Mouse (Mus musculus): ENCODE data around the gene Sesn1. TPM values are rescaled to one million over a fixed set of nuclear protein-coding genes. Genes with fewer than 3 reads are reported as not detected.
A peak's percentile ranks its signal among the peaks of the same experiment; 100 is the strongest.

The Sesn1 gene
- 9.9 and 12.7 TPM in 2 replicates for polyA plus RNA-seq (2012; rRNA removed)

DNA sequence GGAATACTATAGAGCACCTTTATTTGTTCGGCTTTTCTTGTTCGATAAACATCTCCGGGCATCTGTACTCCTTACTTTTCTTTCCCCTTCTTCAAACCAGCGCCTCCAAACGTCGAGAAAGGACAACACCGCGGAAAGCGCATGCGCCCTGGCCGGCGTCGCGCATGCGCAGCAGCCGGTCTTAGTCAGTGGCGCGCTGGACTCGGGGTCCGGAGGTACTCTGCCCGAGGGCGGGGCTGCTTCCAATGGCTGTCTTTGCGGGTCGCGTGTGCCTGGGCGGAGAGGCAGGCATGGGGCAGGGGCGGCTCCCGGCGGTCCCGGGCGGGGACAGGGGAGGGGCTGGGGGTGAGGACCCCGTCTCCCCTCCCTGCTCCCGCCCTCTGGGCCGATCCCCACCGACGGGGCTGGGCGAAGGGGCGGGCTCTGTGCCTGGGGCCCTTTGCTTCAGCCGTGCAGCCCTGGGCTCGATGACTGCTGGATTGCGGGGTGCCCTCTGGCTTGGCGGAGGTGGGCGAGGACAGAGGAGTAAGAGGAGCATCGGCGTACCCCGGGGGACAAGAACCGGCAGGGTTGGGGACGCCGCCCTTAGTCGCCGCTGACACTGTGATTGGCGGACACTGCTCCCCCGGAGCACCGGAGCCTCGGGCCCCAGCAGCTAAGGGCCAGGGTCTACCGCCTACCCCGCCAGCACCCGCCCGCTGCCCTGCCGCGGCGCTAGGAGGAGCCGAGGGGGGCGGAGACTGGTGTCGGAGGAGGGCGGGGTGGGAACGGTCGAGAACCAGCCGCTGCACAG lies at the start of gene Sesn1, which contains the start of gene Cep57l1:
Gene Sesn1, plus strand, starts transcription at position 165 of the 793 bp plus-strand sequence.
Gene Cep57l1, minus strand, starts transcription at position 101 of the 793 bp plus-strand sequence.
- Histone ChIP-seq H3K4me3 (ENCODE audit: control insufficient read depth, low read depth, low read length) (peak within 1 kb of the TSS; percentile 81), H3K36me3 (ENCODE audit: control insufficient read depth, insufficient read depth, low read length) (no peaks in the 10 kb centered on the region; the same call in 1 of the 2 replicates), H3K27ac (ENCODE audit: control insufficient read depth, insufficient read depth, low read depth, low read length) (peak within 1 kb of the TSS; percentile 95), H3K27me3 (ENCODE audit: control insufficient read depth, insufficient read depth, low read length) (no peaks in the 10 kb centered on the region), H3K4me1 (ENCODE audit: control insufficient read depth, insufficient read depth, low read length) (peaks cover 7% of the 10 kb centered on the region)
- TF ChIP-seq CTCF (IDR thresholded peaks at IDR 0.05; ENCODE audit: control insufficient read depth, insufficient read depth, insufficient replicate concordance, low read depth, low read length) (no peak), POLR2A (IDR thresholded peaks at IDR 0.05; ENCODE audit: control insufficient read depth, low read depth, low read length) (peak; percentile 38)

GRCm38 (mm10) chr10:41760866-41761265 lies 48.9 kb upstream of the Sesn1 start:
- H3K27ac ChIP-seq (ENCODE audit: control insufficient read depth, insufficient read depth, low read depth, low read length) = no peak overlapping the region

DNA sequence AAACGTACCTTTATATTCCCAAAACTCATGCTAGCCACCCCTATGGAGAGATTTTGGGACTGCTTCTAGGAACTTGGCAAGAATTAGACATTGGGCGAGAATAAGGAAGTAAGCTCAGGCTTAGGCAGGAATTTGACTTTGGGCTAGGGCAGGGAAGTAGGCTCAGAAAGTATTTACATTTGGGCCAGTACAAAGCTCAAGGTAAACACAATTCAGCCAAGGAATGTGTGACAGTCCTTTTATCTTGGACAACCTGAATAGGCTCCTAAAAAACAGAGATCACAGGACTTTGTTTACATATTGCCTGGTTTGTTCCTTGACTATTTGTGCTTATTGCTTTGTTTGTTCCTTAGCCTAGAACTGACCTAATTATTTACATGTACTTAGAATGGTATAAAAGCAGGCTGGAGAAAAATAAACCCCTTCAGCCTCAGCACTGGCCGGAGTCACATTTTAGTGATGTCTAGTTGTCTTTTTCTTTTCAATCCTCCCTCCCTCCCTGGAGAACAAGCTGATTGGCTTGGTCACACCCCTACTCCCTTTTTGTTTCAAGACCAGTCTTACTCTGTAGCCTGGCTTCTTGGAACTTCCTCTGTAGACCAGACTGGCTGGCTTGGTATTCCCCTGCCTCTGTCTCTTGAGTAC lies 45.9 kb upstream of the Sesn1 start:
- Histone ChIP-seq H3K27ac (ENCODE audit: control insufficient read depth, insufficient read depth, low read depth, low read length) (no peak overlapping the region), H3K36me3 (ENCODE audit: control insufficient read depth, insufficient read depth, low read length) (no peaks in the 10 kb centered on the region)

More at GRCm38 (mm10) chr10:41760866-41761265, 48.9 kb upstream of the Sesn1 start:
- no peaks in the 10 kb centered on the region for H3K4me1 ChIP-seq (ENCODE audit: control insufficient read depth, insufficient read depth, low read length)
- H3K27me3 ChIP-seq (ENCODE audit: control insufficient read depth, insufficient read depth, low read length) = no peaks in the 10 kb centered on the region
- no peak overlapping the region for H3K4me3 ChIP-seq (ENCODE audit: control insufficient read depth, low read depth, low read length)
- TF ChIP-seq POLR2A (IDR thresholded peaks at IDR 0.05; ENCODE audit: control insufficient read depth, low read depth, low read length) (no peak), CTCF (IDR thresholded peaks at IDR 0.05; ENCODE audit: control insufficient read depth, insufficient read depth, insufficient replicate concordance, low read depth, low read length) (no peak)
- H3K36me3 ChIP-seq (ENCODE audit: control insufficient read depth, insufficient read depth, low read length) = no peaks in the 10 kb centered on the region

DNA sequence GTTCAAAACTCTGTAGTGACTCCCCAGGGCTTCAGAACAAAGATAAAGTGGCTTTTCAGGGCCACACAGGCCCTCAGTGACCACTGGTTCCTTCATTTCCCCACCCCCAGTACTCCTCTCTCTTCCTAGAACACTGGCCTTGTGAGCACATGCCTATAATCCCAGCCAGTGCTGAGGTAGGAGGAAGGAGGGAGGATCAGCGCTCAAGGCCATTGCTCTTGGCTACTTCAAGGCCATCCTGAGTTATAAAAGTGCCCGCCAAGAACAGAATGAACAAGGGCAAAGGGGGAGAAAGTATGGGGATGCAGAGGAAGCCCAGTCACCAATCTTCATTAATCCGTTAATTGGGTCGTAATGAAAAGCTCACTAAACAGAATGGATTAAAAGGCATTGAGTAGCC lies 44.1 kb upstream of the Sesn1 start:
- TF ChIP-seq CTCF (IDR thresholded peaks at IDR 0.05; ENCODE audit: control insufficient read depth, insufficient read depth, insufficient replicate concordance, low read depth, low read length) (no peak), POLR2A (IDR thresholded peaks at IDR 0.05; ENCODE audit: control insufficient read depth, low read depth, low read length) (no peak)
- Histone ChIP-seq H3K27ac (ENCODE audit: control insufficient read depth, insufficient read depth, low read depth, low read length) (peak overlapping the region; percentile 68), H3K36me3 (ENCODE audit: control insufficient read depth, insufficient read depth, low read length) (no peaks in the 10 kb centered on the region), H3K4me1 (ENCODE audit: control insufficient read depth, insufficient read depth, low read length) (no peaks in the 10 kb centered on the region), H3K27me3 (ENCODE audit: control insufficient read depth, insufficient read depth, low read length) (no peaks in the 10 kb centered on the region), H3K4me3 (ENCODE audit: control insufficient read depth, low read depth, low read length) (no peak overlapping the region)

More for the DNA sequence above, 45.9 kb upstream of the Sesn1 start:
- no peaks in the 10 kb centered on the region for H3K4me1 ChIP-seq (ENCODE audit: control insufficient read depth, insufficient read depth, low read length)
- no peak overlapping the region for H3K4me3 ChIP-seq (ENCODE audit: control insufficient read depth, low read depth, low read length)
- H3K27me3 ChIP-seq (ENCODE audit: control insufficient read depth, insufficient read depth, low read length) = no peaks in the 10 kb centered on the region
- TF ChIP-seq POLR2A (IDR thresholded peaks at IDR 0.05; ENCODE audit: control insufficient read depth, low read depth, low read length) = no peak
- no peak for TF ChIP-seq CTCF (IDR thresholded peaks at IDR 0.05; ENCODE audit: control insufficient read depth, insufficient read depth, insufficient replicate concordance, low read depth, low read length)

DNA sequence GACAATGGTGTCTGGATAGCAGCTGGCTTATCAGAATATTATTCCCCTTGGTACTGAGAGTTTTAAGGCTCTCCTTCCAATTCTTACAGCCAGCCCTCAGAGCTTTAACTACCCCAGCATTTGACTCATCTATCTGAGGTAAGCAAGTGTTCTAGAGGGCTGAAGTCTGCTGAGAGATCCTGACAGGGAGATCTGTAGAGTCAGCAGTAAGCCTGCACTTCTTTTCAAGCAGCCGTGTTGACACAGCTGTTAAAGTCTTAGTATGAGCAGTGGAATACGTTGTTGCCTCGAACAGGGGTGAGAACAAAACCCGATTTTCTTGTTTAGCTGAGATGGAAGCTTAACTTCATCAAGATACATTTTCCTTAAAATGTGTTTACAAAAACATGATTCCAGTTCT lies 43.5 kb upstream of the Sesn1 start:
- TF ChIP-seq POLR2A (IDR thresholded peaks at IDR 0.05; ENCODE audit: control insufficient read depth, low read depth, low read length) (no peak), CTCF (IDR thresholded peaks at IDR 0.05; ENCODE audit: control insufficient read depth, insufficient read depth, insufficient replicate concordance, low read depth, low read length) (no peak)
- Histone ChIP-seq H3K4me3 (ENCODE audit: control insufficient read depth, low read depth, low read length) (no peak overlapping the region), H3K27me3 (ENCODE audit: control insufficient read depth, insufficient read depth, low read length) (no peaks in the 10 kb centered on the region), H3K36me3 (ENCODE audit: control insufficient read depth, insufficient read depth, low read length) (no peaks in the 10 kb centered on the region), H3K4me1 (ENCODE audit: control insufficient read depth, insufficient read depth, low read length) (no peaks in the 10 kb centered on the region), H3K27ac (ENCODE audit: control insufficient read depth, insufficient read depth, low read depth, low read length) (peak overlapping the region; percentile 68)

DNA sequence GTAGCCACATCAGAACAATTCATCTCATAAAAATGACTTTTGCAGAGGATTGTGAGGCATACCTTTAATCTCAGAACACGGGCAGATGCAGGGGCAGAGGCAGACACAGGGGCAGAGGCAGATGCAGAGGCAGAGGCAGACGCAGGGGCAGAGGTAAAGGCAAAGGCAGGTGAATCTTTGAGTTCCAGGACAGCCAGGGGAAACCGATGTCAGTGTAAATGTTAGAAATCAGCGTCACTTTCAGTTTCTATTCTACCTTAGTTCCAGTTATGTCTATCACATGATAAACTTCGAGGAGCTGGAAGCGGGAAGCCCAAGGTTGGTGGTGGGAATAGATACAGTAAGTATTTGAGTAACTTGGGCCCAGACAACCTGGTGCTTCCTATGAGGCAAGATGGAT lies 42.5 kb upstream of the Sesn1 start:
- H3K27me3 ChIP-seq (ENCODE audit: control insufficient read depth, insufficient read depth, low read length) = no peaks in the 10 kb centered on the region
- H3K4me1 ChIP-seq (ENCODE audit: control insufficient read depth, insufficient read depth, low read length) = no peaks in the 10 kb centered on the region
- H3K4me3 ChIP-seq (ENCODE audit: control insufficient read depth, low read depth, low read length) = no peak overlapping the region
- TF ChIP-seq CTCF (IDR thresholded peaks at IDR 0.05; ENCODE audit: control insufficient read depth, insufficient read depth, insufficient replicate concordance, low read depth, low read length) (no peak), POLR2A (IDR thresholded peaks at IDR 0.05; ENCODE audit: control insufficient read depth, low read depth, low read length) (no peak)
- no peaks in the 10 kb centered on the region for H3K36me3 ChIP-seq (ENCODE audit: control insufficient read depth, insufficient read depth, low read length)
- 0 out of 2 replicates have a peak overlapping the region, but pooled peaks have one; percentile 29 for H3K27ac ChIP-seq (ENCODE audit: control insufficient read depth, insufficient read depth, low read depth, low read length)

DNA sequence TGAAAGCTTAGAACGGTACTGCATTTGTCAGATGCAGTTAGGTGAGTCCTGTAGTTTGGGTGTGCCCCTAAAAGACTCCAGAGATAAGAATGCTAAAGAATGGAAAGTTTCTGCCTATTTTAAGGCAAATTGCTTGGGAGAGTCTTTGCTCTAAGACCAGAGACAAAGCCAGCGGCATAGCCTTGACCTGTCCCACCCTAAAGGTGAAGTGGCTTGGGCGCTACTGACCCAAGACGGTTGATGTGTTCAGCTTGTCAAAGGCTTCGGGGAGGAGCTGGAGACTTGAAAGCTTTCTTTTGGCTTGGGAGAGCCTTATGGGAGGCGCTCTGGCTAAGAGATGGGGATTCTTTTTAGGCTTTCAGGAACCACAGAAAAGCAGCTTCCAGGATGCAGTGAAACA lies 17.4 kb upstream of the Sesn1 start:
- no peaks in the 10 kb centered on the region for H3K27me3 ChIP-seq (ENCODE audit: control insufficient read depth, insufficient read depth, low read length)
- H3K27ac ChIP-seq (ENCODE audit: control insufficient read depth, insufficient read depth, low read depth, low read length) = no peak overlapping the region
- no peaks in the 10 kb centered on the region for H3K36me3 ChIP-seq (ENCODE audit: control insufficient read depth, insufficient read depth, low read length)
- H3K4me1 ChIP-seq (ENCODE audit: control insufficient read depth, insufficient read depth, low read length) = no peaks in the 10 kb centered on the region
- no peak for TF ChIP-seq CTCF (IDR thresholded peaks at IDR 0.05; ENCODE audit: control insufficient read depth, insufficient read depth, insufficient replicate concordance, low read depth, low read length)
- no peak for TF ChIP-seq POLR2A (IDR thresholded peaks at IDR 0.05; ENCODE audit: control insufficient read depth, low read depth, low read length)
- H3K4me3 ChIP-seq (ENCODE audit: control insufficient read depth, low read depth, low read length) = no peak overlapping the region
